Mouse (Mus musculus) hindlimb bud, embryonic 11.5 days (tissue): ENCODE results near the gene Klhl36.

Source experiments
- DNase-seq: peaks from one replicate; pipeline ENCODE4 v3.0.0-alpha.2; 2012; ENCODE audit warnings: low read depth, low spot score; ENCODE audit errors: extremely low spot score

Gene Klhl36

DNA sequence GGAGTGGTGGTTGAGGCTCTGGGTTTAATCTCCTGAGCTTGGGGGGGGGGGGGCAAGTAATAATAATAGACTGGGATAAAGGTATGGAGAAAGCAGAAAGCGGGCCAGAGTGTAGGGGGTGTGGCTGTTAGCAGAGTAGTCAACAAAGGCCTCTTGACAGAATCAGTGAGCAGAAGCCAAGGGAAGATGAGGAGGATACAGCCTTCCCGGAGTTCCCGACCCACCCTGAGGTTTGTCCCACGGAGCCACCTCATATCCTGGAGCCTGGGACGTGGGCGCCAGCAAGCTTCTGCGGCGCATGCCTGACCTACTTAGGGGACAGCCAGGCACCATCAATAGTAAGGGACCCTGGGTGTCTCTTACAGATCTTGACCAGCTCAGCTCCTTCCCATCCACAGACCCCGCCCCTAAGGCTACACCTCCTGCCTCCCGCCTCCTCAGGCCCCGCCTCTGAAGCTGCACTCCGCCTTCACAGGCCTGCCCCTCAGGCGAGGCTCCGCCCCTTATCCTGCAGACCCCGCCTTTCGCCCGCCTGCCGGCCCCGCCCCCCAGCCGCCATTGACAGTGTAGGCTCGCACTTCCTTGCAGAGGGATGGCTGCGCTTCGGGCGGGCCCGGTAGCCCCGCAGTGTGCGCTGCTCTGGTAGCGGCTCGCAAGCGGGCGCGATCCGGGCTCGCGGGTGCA, at the start of gene Klhl36:
Gene Klhl36 (plus strand): TSS at position 561 of the 684 bp plus-strand sequence.
- peak; percentile 54 for DNase-seq

- no peak for DNase-seq
These were observed 49.2 kb upstream of the Klhl36 start for GRCm38 (mm10) chr8:119812650-119813431.

- no peak for DNase-seq
These were observed 45.8 kb upstream of the Klhl36 start for GRCm38 (mm10) chr8:119816219-119816618.

GRCm38 (mm10) chr8:119817446-119817845, 44.6 kb upstream of the Klhl36 start:
- no peak for DNase-seq

GRCm38 (mm10) chr8:119819316-119819715, 42.8 kb upstream of the Klhl36 start:
- DNase-seq, result no peak

DNA sequence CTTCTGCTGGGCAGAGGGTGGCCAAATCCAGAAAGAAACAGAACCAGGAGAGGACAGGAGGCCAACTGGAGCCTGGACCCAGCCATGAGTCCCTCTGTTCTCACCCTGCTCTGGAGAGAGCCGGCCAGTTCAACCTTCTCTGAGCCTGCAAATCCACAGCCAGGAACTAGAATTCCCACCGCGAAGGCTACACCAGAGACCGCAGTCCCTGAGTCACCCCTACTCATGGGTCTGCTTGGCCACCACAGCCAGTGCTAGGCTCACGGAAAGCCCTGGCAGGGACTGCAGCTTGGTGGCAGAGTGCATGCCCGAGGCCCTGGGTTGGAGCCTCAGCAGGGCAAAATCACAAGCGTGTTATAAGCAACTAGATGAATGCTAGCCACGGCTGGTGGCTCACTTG, 42.1 kb upstream of the Klhl36 start:
- no peak for DNase-seq

DNA sequence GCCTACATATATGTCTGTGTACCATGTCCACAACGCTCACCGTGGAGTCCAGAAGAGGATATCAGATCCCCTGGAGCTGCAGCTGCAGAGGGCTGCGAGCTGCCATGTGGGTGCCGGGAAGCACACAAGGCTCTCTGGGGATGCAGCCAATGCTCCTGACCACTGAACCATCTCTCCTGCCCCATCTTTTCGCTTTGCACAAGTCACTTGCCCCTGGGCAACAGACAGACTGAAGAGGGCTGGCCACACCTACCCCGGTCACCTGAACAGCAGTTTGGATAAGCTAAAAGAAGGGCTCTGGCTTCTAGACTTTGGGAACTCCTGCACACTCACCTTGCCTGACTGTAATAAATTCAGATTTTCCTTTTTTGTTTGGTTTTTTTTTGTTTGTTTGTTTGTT, 40.4 kb upstream of the Klhl36 start:
- no peak for DNase-seq

GRCm38 (mm10) chr8:119823278-119823677, 38.8 kb upstream of the Klhl36 start:
- DNase-seq, result no peak

DNA sequence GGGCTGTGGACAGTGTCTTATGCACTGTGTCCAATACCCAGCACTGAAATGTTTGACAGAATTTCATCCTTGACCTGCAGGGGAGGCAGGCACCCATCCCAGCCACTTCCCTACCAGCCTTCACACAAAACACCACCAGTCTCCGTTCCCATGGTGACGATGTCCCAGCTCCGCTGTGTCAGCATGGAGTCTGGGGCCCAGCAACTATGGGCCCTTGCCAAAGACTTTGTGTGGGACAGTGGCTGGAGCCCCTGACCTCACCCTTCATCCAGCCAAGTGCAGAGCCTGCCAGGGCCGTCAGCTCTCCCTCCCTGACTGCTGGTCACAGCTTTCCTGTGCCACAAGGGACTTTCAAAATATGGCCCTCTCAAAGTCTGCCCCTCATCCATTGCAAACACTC, 38.0 kb upstream of the Klhl36 start:
- DNase-seq, result no peak

- DNase-seq, result no peak
These were observed 37.2 kb upstream of the Klhl36 start for GRCm38 (mm10) chr8:119824809-119825273.

GRCm38 (mm10) chr8:119825950-119826730, 35.9 kb upstream of the Klhl36 start:
- no peak for DNase-seq

DNA sequence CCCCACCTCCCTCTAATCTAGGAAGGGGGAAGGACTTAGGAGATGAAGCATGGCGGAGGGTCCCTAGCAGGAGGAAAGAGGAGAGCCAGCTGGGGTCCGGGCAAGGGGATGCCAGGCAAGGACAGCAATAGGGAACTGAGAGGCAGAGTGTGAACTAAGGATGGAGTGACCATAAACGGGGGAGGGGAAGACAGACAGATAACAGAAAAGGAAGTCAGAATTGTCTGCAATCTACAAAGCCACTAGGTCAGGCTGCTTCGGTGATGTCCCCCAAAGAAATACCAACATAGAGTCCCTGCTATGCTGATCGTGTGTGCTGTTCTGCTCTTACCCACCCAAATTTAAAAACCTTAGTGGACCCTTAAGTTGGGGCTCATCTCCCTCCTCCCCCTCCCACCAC, 35.1 kb upstream of the Klhl36 start:
- DNase-seq, result no peak

GRCm38 (mm10) chr8:119827721-119828153, 34.3 kb upstream of the Klhl36 start:
- no peak for DNase-seq

DNA sequence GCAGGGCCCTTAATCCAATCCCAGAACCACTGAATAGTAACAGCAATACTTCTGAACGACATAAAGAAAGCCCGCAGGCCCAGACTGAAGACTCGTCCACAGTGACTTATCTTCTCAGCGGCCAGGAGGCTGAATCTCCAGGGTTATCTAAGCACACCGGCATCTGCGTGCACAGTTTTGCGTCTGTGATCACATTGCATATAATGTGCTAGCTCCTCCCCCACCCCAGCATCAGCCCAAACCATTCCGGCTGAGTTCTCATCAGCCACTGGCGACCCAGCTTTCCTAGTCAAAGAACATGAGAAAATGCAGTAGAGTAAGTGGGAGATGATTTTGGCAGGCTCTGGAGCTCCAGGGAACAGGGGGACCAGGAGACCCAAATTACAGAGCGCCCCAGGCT, 33.1 kb upstream of the Klhl36 start:
- no peak for DNase-seq

GRCm38 (mm10) chr8:119829420-119829819, 32.6 kb upstream of the Klhl36 start:
- DNase-seq, result no peak

DNA sequence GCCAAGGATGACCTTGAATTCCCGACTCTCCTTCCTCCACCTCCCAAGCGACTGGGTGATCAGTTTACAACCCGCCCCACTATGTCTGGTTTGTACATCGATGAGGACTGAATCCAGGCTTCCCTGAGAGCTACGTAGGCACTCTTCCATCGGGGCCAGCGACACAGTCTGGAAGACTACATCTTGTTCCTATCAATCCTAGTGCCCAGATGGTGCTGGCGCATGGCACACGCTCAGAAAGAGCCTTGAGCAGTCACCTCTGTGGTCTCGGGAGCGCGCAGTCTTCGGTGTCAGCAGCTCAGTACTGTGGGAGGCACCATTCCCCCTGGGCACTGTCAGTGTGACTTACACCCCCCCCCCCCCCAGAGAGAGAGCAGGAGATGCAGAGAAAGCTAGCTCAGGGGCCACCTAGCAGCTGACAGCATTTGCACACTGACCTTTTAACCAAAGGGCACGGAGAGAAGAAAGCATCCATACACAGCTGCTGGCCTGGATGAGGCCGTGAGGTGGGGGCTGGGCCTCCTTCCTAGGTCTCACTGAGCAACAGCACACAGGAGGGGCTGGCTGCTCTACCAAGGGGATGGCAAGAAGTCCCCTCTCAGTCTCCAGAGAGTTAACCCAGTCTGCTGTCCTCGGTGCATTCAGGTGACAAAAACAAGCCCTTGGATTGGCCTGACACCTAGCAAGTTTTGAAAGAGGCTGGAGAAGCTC, 32.0 kb upstream of the Klhl36 start:
- no peak for DNase-seq

DNA sequence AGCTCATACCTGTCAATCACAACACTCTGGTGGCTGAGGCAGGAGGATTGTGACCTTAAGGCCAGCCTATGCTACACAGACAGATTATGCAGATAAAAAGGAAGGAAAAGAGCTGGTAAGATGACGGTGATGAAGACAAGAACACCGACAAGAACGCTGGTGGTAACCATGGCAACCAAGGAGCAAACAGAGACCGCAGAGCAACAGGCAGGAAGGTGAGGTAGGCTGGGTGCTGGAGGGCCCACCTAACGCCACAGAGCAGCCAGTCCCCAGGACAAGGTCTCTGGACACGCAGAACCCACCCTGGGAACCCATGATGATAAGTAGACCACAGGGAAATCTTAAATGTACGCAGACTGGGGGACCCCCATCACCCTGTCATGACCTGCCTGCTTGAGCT, 31.5 kb upstream of the Klhl36 start:
- no peak for DNase-seq

- DNase-seq, result no peak
These were observed 30.6 kb upstream of the Klhl36 start for GRCm38 (mm10) chr8:119831336-119831995.

GRCm38 (mm10) chr8:119832101-119832617, 29.9 kb upstream of the Klhl36 start:
- DNase-seq, result no peak

DNA sequence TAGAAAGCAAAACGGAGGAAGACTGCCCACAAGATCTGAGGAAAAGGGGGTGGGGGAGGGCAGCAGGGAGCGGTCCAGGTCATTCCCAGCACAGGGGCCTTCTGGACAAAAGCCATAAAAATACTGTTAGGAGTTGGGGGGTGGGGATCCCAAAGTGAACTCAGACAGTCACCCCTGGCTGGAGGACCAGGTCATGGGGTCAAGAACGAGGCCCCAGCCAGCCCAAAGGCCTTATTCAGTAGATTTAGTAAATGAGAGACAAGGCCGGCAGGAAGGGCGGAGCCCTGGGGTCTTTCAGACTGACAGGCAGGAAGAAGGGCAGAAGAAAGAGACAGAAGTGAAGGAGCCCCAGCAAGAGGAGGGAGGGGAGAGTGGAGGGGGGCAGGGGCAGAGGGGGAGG, 29.1 kb upstream of the Klhl36 start:
- no peak for DNase-seq
